Mouse (Mus musculus) kidney, postnatal 4 days (tissue): ENCODE data around the gene Sema5a.
A peak's percentile ranks its signal among the peaks of the same experiment; 100 is the strongest.

ENCODE experiments used
- DNase-seq, 2 experiments: peaks; one replicate each; pipeline ENCODE4 v3.0.0; 2021; ENCODE audit warnings: mixed read lengths in 2 of 2

Gene Sema5a

DNA sequence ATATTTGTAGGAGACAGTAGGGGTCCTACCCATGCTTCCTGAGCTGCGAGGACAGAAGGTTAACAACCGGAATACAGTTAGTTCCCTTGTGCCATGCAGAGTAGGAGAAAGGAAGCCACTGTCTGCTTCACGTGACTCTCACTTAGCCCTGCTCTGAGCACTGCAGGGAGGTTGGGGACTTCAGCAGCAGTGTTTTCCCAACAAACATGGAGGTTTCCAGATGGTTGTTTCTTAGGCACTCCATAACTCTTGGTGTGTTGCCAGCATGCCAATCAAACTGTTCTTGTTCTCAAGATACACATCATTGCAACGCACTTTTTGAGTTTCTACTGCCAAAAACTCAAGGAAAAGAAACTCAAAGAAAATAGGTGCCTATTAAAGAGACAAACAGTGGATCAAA is 440.5 kb downstream of the Sema5a start:
- DNase-seq, result no peak

DNA sequence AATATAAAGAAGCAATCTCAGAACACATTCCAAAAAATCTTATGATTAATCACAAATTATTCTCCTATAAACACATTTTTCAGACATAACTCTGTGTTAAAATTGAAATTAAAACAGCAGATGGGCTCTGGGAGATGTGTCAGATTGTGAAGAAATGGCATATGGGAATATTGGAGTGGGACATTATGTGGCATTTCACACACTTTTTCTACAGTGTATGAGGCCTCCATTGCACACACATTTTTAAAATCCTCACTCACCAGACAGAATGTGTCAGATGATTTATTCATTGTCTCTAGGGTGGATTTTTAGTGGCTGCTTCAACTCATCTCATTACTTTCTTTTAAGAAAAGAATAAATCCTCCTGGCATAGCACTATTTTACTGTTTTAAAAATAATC is 446.4 kb downstream of the Sema5a start:
- no peak for DNase-seq

DNA sequence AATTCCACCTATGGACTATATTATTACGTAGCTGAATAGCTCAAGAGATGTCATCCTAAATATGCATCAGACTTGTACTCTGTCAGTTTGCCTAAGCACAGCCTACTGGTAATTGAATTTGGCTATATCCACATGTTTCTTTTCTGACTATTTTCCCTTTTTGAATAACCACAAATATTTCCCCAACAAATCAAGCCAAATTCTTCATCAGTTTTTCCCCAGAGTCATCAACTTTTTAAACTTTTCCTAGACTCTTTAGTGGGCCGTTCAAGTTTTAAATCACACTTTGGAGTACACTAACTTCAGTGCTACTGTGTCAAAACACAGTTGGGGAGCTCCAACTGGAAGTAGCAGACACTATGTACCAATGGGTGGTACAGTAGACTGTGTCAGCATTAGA is 448.4 kb downstream of the Sema5a start:
- DNase-seq, result no peak

DNA sequence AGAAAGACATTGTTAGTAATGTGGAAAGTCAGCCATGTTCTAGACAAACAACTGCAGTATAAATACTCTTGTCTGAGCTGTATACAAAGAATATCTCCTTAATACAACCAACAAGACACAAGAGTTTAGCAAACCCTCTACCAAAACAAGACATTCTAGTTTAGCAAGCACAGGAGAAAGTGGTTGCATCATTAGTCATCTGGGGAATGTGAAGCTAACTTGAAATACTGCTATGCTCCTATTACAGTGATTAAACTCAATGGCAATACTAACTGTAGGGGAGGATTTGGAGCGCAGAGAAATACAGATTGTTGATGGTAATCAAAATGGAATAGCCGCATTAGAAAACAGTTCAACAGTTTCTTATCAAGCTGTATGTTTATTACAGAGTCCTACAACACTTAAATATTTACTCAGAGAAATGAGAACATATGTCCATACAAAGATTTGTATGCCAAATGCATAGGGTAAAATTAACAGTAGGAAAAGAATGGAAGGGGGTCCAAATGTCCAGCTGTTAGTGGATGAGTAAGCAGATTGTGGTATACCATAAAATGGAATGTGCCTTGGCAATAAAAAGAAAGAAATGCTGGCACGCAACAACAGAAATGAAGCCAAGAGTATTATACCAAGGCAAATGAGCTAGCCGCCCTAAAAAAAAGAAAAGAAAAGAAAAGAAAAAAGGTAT is 472.8 kb downstream of the Sema5a start:
- no peak for DNase-seq

DNA sequence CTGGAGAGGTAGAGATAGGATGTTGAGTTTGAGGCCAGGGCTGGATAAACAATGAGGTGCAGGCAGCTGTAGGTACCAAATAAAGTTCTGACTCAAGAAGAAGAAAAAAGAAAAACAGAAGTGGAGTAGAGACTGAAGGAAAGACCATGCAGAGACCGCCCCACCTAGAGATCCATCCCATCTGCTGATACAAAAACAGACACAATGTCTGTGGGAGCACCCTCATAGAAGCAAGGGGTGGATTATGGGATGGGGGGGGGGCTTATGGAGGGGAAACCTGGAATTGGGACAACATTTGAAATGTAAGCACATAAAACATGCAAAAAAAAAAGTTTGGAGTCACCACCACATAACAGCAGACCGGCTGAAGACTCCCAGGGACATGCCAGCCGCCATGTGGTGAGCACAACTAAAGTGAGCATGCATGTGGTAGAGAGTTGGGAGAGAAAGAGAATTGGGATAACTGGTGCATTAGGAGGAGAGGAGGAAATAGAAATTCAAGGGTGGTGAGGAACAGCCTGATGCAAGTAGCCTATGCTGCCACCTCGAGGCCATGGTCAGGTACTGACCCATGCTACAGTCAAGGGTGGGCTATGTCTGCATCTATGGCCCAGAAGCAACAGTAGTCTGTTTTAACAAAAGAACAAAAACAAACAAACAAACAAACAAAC is 473.8 kb downstream of the Sema5a start:
- DNase-seq, result peak; percentile 74 to 80

DNA sequence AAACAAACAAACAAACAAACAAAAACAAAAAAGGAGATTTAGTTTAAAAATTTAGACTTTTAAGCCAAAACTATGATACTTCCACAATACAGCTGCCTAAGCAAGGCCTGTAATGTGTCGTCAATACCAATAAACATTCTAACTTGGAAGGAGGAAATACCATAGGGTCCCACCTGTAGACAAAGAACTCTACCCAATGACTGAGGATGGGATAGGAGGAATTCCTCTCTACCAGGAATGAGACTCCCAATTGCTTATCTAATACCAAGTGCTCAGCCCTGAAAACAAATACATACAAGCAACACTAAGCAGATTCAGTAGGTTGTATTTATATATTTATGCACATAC is 474.3 kb downstream of the Sema5a start:
- DNase-seq, result no peak

DNA sequence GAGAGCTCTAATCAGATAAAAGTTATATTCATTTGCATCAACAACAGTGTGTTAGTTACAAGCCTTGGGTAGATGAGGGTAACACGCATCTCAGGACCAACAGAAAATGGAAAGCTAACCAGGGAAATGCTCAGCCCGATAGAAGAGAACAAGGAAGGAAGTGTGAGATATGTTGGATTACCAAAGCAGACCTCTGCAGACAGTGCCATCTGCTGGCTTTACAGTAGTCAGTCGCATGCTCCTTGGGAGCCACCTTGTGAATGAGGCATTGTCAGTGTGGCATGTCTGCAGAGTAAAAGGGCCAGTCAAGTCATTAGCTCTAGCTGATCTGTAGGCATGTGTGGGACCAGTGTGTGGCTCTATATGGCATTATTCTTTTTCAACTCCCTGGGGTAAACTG is 486.2 kb downstream of the Sema5a start:
- DNase-seq, result peak; percentile 52 to 63
